Mouse (Mus musculus) olfactory bulb, adult 2 months (tissue): ENCODE data around the gene Flt1.

ENCODE experiments used
- CTCF ChIP-seq: fragments of 200-500 bp; IDR thresholded peaks from 2 replicates; pipeline ENCODE4 v1.5.1; 2012; ENCODE audit warnings: low read depth, mild to moderate bottlenecking, low read length, moderate library complexity; ENCODE audit not compliant: insufficient read depth
- POLR2A ChIP-seq: fragments of 200-500 bp; IDR thresholded peaks from 2 replicates; pipeline ENCODE4 v1.6.1; 2012; ENCODE audit warnings: mild to moderate bottlenecking, low read depth, low read length, moderate library complexity; ENCODE audit not compliant: insufficient read depth

DNA sequence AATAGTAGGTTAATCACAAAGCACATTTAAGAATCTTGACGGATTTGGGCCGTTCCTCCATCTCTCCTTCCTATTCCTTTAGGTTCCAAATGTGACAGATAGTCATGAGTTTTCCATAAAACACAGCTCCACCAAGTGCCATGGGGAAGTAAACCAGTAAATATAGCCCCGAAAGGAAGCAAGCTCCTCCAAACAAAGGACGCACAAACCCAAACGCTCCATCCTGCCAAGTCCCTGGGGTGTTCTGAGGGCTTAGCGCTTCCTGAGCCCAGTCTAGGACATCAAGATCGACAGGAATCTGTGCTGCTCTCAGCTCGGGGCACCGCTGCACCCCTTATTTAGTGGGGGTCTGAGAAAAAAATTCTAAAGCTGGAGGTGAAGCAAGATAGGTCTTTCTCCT lies 141.2 kb downstream of the Flt1 start:
- TF ChIP-seq CTCF (no peak), POLR2A (no peak)
